Mouse (Mus musculus) layer of hippocampus, adult 2 months (tissue): Measurements from ENCODE around the gene Itgal. TPM values are rescaled to one million over a fixed set of nuclear protein-coding genes. Genes with fewer than 3 reads are reported as not detected.
"Not testable (repeated sequence)": the region's sequence is repeated elsewhere in the genome, so short reads cannot be mapped to it uniquely, and the experiment has no call there.

ENCODE experiments used
- DNase-seq, 2 experiments: peaks; one replicate each; pipeline ENCODE4 v3.0.0; 2022; ENCODE audit warnings: low spot score in 2 of 2
- H3K27ac ChIP-seq: fragments of 200-600 bp; 2 replicates; pipeline ENCODE4 v1.8.1; 2022
- H3K4me3 ChIP-seq: fragments of 200-600 bp; 2 replicates; pipeline ENCODE4 v1.8.1; 2022; ENCODE audit warnings: mild to moderate bottlenecking
- CTCF ChIP-seq: fragments of 200-600 bp; conservative IDR thresholded peaks from 2 replicates; pipeline ENCODE4 v1.8.1; 2022; ENCODE audit warnings: antibody characterized with exemption, mild to moderate bottlenecking, moderate library complexity
- total RNA-seq, 2 experiments: library from RNA; stranded (reverse); gene quantifications; 2 replicates each; pipeline ENCODE4 v1.2.3; 2021

Itgal gene
- total RNA-seq, 2 experiments from 2014 or later: 0.20 to 0.36 TPM

- DNase-seq: no peak
- no peak for TF ChIP-seq CTCF
- Histone ChIP-seq H3K27ac (no peak overlapping the region), H3K4me3 (no peak overlapping the region)
Measured at GRCm38 (mm10) chr7:127335604-127336003, 39.5 kb downstream of the Itgal start.

DNA sequence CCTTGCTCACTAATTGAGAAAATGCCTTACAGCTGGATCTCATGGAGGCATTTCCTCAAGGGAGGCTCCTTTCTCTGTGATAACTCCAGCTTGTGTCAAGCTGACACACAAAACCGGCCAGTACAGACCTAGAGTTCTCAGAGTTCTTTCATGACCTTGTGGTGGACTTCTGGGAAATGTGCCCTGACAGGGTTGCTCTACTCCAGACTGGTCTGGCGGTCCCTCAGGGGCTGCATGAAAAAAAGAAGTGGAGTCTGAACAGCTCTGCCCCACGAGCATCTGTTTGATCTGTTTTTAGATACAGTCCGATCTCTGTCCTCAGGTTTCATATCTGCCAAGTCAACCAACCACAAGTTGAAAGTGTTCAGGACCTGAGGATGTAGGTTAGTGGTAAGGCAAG, 41.6 kb downstream of the Itgal start:
- DNase-seq: no peak
- no peak overlapping the region for H3K27ac ChIP-seq
- H3K4me3 ChIP-seq: no peak overlapping the region
- no peak for TF ChIP-seq CTCF

GRCm38 (mm10) chr7:127341356-127341755, 45.3 kb downstream of the Itgal start:
- no peak overlapping the region for H3K4me3 ChIP-seq
- no peak for DNase-seq
- TF ChIP-seq CTCF: no peak
- H3K27ac ChIP-seq: no peak overlapping the region

- H3K4me3 ChIP-seq, H3K27ac ChIP-seq, DNase-seq: not testable (repeated sequence)
Measured at GRCm38 (mm10) chr7:127341861-127342260, 45.8 kb downstream of the Itgal start.

GRCm38 (mm10) chr7:127342332-127342731, 46.3 kb downstream of the Itgal start:
- Histone ChIP-seq H3K27ac (no peak overlapping the region), H3K4me3 (no peak overlapping the region)
- DNase-seq: no peak
- TF ChIP-seq CTCF: peak; percentile 70

GRCm38 (mm10) chr7:127342888-127343287, 46.8 kb downstream of the Itgal start:
- Histone ChIP-seq H3K4me3 (no peak overlapping the region), H3K27ac (no peak overlapping the region)
- TF ChIP-seq CTCF: no peak
- no peak for DNase-seq

GRCm38 (mm10) chr7:127343351-127344019, 47.4 kb downstream of the Itgal start:
- Histone ChIP-seq H3K4me3 (no peak overlapping the region), H3K27ac (no peak overlapping the region)
- DNase-seq: no peak
- no peak for TF ChIP-seq CTCF

DNA sequence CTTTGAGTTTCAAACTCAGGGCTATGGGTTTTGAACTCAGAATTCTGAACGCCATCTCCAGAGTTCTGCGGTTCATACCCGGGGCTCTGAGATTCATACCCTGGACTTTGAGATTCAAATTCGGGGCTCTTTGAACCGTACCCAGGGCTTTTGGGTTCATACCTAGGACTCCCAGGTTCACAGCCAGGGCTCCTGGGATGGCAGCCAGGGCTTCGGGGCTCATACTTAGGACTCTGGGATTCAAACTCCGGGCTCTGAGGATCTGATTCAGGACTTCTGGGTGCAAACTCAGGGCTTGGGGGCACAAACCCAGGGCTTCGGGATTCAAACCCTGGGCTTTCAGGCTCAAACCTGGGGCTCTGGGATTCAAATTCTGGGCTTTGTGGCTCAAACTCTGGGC, 48.3 kb downstream of the Itgal start:
- DNase-seq: no peak
- Histone ChIP-seq H3K4me3 (peak overlapping the region; percentile 98), H3K27ac (0 out of 2 replicates have a peak overlapping the region, but pooled peaks have one; percentile 100)
- TF ChIP-seq CTCF: no peak

- Histone ChIP-seq H3K4me3 (peak overlapping the region; percentile 98), H3K27ac (peak overlapping the region; percentile 100)
- no peak for TF ChIP-seq CTCF
- DNase-seq: peak in 1 of 2 experiments; percentile 30
Measured at GRCm38 (mm10) chr7:127345092-127345491, 49.0 kb downstream of the Itgal start.

DNA sequence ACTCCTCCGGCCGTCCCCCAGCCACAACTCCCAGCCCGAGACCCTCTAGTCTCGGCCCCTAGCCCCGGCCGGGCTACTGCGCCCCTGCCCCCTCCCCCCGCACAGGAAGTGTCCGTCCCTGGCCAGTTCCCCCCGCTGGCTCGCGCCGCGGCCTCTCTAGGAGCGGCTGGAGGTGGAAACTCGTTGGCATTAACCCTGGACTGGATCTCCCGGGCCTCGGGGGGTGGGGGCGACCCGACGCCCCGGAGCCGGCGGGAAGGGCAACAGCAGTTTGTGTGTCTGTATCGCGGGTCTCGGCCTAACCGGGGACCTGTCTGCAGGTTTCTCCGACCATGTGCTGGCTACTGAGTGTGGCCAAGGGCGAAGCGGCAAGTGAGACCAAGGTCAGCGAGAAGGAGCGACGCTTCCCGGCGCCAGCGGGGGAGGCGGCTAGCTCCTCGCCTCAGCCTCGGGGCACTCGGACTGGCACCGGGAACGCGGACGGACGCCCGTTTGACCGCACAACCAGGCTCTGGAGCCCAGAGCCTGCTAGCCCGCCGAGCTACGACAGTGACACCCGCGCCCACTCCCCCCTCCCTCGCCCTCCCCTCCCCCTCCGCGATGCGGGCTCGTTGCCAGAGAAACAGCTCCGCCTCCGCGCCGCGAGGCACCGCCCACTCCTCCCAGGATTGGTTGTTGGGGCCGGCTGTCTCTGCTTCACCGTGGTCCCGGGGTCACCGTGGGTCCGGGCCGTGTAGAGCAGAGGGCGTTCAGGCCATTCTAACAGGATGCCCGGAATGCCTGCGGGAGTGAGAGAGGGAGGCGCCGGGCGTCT, 49.7 kb downstream of the Itgal start, which contains the start of gene Zfp768:
Zfp768 (minus strand) TSS at position 78 of the 814 bp plus-strand sequence.
- peak; percentile 77 to 90 for DNase-seq
- TF ChIP-seq CTCF: no peak
- H3K4me3 ChIP-seq: peak within 1 kb of the TSS; percentile 98
- peak within 1 kb of the TSS; percentile 100 for H3K27ac ChIP-seq

DNA sequence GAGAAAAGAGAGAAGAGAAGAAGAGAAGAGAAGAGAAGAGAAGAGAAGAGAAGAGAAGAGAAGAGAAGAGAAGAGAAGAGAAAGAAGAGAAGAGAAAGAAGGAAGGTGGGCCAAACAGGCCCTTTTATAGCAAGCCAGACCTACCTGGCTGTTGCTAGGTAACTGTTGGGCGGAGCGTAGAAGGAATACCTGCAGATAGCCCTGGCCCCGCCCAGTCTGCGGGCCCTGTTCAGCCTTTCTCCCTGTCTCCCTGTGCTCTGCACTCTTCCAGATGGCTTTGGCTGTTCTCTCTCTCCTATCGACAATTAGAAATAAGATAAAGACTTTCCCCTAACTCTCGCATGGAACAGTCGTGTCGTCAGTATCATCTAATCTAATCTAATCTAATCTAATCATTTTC, 50.6 kb downstream of the Itgal start:
- H3K27ac ChIP-seq: peak overlapping the region; percentile 60; the same call in 1 of the 2 replicates
- no peak for TF ChIP-seq CTCF
- no peak for DNase-seq
- H3K4me3 ChIP-seq: peak overlapping the region; percentile 98; the same call in 1 of the 2 replicates

GRCm38 (mm10) chr7:127351230-127352004, 55.4 kb downstream of the Itgal start:
- Histone ChIP-seq H3K4me3 (no peak overlapping the region), H3K27ac (no peak overlapping the region)
- TF ChIP-seq CTCF: no peak
- DNase-seq: no peak

DNA sequence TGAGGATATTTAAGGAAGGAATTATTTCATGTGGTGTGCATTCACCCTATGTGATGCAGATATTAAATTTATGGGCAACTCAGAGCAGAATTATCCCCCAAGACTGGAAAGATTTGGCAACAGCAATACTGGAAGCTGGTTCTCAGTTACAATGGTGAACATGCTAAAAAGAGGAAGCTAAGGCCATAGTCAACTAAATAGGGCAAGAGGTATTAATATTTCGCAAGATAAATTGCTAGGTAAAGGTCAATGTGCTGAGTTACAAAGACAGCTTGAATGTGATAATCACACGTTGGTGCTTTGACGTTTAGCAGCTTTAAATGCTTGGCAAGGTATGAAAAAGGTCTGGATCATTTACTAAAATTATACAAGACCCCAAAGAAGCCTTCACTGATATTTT, 59.7 kb downstream of the Itgal start:
- Histone ChIP-seq H3K27ac (no peak overlapping the region), H3K4me3 (no peak overlapping the region)
- no peak for TF ChIP-seq CTCF
- no peak for DNase-seq
